Mouse (Mus musculus): ENCODE data around the gene Aipl1.

Aipl1 gene

DNA sequence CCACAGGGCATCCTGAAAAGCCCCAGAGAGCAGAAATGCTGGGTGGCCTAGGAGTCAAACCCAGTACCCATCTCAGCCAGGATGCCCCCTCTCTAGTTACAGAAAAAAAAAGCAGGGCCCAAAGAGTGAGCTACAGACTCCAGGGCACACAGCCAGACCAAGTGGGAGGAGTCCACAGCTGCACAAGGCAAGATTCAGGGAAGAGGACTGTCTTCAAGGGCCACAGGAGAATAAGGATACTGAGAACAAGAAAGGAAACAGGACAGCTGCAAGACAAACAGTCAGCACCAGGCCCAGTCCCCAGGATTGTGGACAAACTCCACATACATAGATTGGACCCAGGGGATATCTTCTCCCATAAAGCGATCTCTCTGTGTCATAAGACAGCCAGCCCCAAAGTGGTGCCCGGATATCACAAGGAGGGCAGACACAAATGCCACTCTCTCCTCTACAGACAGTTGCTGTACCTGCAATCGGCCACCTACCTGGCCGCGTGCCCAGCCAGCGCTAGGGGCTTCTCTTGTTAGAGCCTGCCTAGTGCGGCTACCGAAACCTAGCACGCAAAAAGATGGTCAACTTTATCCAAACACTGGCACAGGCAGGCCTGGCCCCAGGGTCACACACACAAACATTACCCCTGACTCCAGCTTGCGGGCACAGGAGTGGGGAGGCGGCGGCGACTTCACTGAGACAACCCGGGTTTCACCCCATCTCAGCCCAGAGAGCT, 13.0 kb upstream of the Aipl1 start:
- DNase-seq: no peak

DNA sequence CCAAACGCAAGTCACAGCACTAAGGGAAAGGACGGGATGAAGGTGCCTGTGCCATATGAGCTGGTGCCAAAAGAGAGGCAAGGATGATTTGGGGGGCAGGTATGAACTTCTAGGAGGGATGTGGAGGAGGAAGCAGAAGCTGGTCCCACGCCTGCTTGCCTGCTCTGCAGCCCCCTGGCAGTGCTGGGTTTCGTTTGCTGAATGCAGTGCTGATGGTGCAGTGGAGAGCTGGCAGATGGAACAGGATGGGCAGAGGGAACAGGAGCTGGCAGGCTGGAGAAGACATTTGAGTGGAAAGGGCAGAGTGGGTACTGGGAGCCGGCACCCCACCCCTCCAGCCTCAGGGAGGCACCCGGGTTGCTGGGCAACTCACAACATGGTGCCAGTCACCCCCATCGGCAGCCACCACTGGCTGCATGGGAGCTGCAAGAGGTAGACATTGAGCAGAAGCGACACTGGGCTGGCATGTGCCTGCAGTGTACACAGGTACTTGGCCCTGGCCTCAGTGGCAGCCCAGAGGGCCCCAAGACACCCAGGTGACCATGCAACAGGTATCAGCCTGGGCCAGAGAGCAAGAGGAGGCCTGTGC, 12.0 kb upstream of the Aipl1 start:
- no peak for DNase-seq

DNA sequence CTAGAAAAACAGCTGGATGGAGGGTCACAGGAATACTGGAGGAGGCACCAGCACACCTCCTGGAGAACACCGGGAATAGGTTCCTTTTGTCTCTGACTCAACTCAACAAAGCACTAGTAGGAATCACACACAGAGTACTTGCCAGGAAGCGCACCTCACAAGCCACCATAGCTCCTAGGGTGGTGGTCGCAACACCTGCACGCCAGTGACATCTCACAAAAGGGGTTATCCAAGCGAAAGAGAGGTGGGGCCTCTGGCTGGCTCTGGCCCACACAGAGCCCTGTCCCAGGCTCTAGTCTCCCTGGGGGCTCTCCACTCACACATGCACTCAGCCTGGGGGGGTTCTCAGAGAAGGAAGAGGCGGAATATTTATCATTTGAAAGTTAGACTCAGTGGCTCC, 11.4 kb upstream of the Aipl1 start:
- DNase-seq: no peak

DNA sequence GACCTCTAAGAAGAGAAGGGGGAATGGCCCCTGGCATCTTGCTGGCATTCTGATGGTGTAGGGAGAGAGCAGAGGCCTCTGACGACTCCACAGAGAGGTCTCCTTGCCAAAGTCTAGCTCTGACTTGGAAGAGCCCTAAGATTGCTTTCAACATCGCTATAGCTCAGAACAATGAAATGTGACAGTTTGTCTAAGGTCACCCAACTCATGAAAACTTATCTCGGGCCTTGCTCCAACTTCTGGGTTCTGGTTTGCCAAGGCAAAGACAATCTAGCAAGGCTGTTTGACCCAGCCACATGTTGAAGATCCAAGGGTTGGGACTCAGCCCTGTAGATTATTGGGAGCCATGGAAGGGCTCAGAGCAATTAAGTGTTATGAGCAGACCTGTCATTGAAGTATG, 6.9 kb upstream of the Aipl1 start:
- peak in 1 of 2 experiments; percentile 13 for DNase-seq

DNA sequence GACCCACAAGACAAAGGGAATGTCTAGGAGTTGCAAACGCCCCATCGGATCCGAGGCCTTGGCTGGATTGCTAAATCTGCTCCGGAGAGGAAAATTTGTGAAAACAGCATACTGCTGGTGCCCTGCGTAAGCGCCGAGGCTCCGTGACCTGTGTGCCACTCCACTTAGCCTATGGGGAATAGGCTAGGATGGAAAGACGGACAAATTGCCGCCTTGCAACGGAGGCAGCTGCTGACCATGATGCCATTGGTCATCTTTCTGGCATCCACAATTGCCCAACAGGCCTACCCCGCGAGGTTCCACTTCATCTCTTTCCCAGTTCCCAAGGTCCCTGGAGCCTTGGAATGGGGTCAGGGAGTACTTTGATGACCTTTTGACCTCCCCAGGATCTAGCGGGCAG, 5.3 kb upstream of the Aipl1 start:
- DNase-seq: no peak

DNA sequence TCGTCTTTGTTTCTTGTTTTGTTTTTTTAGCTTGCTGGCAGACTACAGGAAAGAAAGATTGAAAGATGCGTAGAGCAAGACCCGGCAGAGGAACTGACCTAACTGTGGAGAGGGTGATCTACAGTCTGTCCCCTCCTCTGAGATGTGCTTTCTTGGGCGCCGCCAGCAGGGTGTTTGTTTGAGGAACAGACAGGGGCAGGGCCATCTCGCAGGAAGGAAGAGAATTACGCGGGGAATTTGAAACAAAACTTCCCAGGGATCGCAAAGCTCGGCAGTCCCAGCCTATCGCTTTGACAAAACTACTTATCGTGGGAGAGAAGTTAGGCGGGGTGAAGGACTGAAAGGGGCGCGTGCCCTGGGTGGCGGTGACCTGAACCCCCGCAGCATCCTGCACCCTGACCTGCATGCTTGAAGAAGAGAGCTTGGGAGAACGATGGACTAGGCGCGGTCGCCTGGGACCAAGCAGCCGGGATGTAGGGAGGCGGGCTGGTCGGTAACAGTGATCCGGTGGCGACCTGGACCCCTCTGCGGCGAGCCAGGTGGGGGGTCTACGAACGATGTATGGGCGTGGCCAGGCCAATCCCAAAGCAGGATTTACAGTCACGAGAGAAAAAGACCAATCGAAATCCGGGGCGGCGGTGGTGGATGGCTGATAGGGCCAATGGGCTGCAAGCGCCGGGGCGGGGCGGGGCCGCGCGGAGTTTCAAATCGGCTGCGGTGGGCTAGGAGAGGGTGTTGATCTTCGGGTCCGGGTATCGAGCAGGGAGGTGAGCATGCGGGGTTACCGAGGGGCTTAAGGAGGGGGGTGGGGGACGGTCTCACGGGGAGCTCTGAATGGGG, 4.7 kb upstream of the Aipl1 start, which contains the start of gene Pimreg:
TSS of gene Pimreg (plus strand) at position 265 of the 840 bp plus-strand sequence.
- DNase-seq: peak; percentile 78 to 90

DNA sequence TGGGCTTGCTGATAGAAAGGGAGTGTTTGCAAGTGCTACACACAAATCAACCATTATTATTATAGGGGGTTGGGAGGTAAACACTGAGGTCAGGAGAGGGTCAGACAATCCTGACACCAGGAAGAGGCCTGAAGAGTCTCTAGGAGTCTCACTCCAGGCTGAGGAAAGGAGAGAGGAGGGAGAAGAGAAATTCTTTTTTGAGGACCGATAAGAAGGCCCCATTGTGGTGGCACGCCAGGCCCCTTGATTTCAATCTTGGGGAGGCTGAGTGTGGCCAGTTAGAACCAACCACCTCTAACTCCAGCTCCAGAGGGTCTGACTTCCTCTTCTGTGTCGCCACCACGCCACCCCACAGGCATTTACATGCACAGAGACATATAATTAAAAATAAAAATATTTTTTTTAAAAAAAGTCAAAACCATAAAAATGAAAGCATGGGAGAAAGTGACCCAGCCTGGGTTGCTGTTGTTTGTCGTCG, 4.0 kb upstream of the Aipl1 start:
- no peak for DNase-seq

DNA sequence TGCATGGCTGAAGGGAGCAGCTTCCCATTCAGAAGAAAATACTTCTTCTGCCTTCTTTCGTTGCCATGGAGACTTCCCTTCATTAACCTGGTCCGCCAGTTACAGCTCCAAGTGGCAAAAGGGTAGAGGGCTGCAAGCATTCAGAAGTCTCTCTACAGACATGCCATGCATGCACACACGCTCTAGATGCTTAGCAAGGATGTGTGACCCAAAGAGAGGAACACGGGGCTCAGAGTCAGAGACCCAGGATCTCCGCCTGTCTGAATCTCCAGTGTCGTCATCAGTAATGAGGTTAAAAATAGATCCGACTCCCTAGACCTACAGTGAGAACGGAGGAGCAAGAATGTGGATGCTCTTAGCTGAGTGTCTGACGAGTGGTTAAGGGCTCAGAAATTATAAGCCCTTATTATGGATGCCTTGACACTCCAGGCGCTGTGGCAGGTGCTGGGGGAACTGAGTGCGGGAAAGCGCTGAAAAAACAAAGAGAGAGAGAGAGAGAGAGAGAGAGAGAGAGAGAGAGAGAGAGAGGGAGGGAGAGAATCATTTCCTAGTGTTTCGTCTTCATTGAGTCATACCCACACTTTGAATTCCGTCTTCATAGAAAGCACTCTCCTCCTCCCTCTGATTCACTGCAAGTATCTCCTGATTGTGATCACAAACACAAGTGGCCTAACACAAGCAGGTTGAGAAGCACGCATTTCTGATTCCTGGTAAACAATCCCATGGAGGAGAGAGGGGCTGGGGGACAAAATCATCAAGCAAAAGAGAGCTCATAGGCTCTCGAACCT, 2.5 kb upstream of the Aipl1 start:
- no peak for DNase-seq

DNA sequence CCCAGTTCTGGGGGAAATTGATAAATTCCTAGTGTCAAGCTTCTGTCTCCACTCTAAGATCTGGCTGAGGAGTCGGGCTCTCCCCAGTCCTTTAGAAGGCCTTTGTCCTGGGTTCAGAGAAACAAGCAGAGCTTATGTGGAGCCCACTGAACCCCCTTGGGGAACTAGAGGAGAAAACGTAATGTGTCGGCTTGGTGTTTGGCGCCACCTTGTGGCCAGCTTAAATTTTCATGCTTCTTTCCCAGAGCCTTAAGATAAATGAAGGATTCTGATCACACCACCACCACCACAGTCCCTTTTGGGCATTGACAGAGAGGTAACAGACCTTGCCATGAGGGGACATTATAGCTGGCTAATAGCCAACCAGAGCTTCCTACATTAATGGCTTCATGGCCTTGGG, 687 bp upstream of the Aipl1 start:
- DNase-seq: peak; percentile 57 to 78

DNA sequence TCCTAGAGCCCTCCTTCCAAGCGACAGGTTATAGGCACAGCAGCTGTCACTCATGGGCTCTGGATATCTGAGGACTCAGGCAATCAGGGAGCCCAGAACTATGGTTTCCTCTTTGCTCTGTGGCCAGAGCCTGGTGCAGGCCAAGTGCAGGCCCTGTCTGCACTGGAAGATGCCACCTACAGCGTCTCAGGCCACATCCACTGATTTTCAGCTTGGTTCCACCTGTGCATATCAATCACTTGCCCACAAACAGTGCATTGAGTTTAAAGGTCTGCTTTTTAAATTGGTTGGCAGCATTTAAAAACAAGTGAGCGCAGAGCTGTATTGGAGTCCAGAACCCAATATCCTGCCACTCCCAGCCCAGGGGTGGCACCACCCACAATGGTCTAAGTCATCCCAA, 4.7 kb downstream of the Aipl1 start:
- no peak for DNase-seq

DNA sequence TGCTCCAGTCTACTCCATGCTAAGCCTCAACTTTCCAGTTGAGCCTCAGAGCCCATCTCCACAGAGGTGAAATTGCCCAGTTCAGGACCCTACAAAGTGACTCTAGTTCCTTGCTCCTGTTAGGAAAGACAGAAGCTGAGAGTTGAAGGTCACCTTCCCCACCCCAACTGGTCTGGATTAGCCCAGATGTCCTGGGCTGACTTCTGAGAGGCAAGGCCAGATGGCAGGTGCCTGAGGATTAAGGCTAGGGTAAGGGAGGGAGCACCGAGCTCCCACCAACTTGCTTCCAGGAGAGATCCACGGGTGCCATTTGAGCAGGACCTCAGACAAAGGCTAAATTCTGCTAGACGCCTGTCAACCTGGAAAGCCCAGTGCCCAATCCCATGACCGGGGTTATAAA, 5.2 kb downstream of the Aipl1 start:
- no peak for DNase-seq

DNA sequence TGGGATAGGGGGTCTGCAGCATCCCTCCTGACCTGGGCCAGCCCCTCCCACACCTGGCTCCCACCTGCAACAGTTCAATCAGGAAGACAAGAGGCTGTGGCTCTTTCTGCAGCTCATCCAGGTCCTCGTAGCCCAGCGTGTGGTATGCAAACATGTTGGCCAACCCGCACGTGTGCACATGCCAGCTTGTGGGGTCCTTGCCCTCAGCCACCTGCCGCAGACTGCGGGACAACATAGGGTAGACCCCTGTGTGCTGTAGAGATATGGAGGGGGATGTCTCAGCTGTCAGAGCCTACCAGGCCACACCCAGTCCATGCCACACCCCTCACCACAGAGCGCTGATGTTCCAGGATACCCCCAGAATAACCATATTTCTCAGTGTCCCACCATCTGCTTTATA, 6.0 kb downstream of the Aipl1 start:
- no peak for DNase-seq

DNA sequence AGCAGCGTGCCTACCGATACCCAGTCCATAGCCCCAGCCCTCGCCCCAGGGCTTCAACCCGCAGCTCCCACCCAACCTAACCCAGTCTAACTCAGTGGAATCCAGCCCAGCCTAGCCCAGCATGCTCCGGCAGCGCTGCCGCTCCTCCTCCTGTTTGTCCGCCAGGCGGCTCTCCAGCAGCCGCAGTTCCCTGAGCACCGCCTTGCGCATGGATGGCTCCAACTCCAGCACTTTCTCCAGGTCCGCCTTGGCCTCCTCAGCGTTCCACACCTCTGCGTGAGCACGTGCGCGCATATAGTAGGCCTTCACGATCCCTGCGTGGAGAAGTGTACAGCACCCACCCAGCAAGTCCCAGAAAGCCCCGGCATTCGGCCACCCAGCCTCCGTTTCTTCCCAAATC, 8.2 kb downstream of the Aipl1 start:
- peak in 1 of 2 experiments; percentile 40 for DNase-seq

DNA sequence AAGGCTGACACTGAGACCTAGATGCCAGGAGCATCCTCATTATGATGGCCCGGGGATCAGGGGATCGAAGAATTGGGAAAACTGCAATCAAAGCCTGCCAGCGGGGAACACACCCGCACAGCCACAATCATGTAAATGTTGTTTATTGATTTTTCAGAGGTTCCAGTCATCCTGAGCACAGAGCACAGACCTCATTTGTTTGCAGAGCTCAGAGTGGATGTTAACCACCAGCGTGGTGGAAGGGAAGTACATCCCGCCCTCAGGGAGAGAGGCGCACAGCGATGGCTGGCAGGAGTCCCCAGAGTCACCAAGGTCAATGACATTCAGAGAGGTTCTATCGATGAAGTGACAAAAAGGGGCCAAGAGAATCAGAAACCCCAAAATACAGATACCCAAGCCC, 9.5 kb downstream of the Aipl1 start:
- DNase-seq: no peak

DNA sequence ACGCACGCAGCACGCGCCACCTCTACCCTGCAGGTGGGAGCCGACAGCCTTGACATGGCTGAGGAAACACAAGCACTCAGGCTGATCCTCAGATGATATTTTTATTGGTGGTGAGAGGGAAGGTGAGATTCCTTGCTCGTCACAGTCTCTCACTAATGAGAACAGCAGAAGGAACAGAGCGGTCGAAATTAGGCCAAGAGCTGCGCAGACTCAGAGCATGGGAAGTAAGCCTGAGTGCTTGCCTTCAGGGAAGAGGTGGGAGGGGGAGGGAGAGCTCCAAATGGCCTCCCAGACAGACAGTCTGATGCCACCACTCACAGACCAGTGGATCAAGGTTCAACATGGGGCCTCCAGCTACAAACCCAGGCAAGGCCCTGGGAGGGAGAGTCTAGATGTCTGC, 10.8 kb downstream of the Aipl1 start:
- no peak for DNase-seq

DNA sequence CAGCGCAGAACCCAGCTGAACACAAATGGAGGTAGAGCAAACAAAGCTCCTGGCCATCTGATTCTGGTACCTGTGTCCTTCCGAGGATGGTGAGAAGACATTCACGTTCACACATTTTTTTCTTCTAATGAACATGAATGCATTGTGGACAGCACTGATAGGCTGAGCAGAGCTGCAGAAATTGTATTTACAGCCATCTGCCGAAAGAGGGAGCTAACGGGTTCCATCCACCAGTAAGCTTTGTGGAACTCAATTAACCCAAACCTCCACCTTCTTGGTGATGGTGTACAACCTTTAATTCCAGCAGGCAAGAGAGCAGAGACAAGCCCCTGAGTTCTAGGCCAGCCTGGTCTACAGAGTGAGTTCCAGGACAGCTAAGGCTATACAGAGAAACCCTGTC, 11.5 kb downstream of the Aipl1 start:
- peak in 1 of 2 experiments; percentile 7 for DNase-seq

DNA sequence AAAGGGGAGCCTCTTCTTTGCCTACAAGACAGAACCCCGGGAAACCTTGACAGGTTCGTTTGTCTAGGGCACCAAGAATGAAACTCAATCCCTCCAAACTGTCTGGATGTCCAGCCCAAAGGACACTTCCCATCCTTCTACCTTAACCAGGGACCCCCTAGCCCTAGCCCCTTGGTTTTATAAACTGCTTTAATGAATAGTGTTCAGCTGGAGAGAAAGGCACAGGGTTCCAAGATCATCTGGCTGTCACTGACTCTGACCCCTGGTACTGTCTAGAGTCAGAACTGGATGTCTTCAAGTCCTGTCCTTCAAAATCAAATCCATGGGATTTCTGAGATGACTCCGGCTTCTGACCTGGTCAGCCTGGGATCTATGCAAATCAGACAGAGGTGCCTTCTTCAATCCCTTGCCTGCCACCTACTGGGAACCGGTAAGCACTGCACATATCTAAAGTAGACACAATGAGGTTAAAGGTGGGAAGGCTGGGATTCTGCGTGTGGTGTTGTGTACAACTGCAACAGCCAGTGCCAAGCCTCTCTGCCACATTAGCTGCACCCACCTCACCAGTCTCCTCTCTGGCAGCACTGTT, 13.0 kb downstream of the Aipl1 start:
- peak; percentile 73 to 81 for DNase-seq

DNA sequence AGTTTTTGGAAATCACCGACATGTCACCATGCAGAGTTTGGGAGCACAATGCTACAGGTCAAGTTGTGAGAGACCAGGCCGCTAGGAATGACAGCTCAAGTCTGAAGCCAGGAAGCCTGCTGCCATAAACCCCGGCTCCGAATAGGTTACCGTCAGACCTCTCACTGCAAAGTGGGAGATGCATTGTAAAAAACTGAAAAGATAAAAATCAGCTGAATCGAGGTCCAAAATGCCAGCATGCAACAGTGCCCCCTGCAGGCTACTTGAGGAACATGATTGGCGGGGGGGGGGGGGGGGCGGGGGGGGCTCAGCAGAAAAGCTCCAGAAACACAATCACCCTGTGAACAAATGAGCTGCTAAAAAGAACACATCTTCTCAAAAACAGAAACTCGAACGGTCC, 13.7 kb downstream of the Aipl1 start:
- peak in 1 of 2 experiments; percentile 29 for DNase-seq

DNA sequence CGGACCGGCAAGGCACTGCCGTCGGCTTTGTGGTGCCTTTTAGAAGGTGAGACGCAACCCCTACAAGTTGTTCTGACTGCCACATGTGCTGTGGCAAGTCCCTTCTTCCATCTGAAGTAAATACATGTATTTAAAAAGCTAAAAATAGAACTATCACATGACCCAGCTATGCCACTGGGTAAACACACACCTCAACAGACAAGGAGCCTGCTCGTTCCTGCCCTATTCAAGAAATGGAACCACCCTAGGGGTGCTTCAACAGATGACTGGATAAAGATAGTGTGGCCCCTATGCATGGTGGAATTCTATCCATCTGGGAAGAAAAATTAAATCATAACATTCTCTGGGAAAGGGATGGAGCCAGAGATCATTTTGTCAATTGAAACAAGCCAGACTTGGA, 14.5 kb downstream of the Aipl1 start:
- DNase-seq: no peak

DNA sequence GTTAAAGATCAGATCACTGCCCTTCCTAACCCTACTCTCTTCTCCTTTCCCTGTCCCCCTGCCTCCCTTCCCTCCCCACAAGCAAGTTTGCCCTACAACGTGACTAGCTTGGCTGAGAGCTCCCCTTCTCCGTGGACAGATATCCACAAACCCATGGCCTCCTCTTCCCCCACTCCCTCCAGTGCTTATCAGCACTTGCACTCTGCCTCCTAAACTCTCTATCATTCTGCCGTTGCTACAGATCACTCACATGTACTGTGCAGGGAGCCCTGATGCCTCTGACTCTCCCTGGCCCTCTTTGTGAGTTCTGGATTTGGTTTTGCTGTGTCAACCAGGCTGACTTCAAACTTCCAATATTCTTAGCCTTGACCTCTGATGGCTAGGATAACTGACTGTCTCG, 16.3 kb downstream of the Aipl1 start:
- no peak for DNase-seq

DNA sequence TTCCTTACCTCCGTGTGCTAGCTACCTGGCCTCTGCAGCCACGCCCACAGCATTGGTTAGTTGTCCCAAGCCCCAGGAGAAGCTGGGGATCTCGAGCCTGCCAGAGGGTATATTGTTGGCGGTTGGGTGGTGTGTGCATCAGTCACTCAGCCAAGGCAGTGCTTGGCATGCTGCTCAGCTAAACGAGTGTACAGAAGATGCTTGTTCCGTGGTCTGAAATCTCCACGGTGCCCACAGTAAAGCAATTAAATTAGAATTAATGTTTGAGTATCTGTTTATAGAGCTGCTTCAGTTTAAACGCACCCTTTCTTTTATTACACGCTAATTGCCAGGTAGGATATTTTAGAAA, 20.1 kb downstream of the Aipl1 start:
- no peak for DNase-seq

DNA sequence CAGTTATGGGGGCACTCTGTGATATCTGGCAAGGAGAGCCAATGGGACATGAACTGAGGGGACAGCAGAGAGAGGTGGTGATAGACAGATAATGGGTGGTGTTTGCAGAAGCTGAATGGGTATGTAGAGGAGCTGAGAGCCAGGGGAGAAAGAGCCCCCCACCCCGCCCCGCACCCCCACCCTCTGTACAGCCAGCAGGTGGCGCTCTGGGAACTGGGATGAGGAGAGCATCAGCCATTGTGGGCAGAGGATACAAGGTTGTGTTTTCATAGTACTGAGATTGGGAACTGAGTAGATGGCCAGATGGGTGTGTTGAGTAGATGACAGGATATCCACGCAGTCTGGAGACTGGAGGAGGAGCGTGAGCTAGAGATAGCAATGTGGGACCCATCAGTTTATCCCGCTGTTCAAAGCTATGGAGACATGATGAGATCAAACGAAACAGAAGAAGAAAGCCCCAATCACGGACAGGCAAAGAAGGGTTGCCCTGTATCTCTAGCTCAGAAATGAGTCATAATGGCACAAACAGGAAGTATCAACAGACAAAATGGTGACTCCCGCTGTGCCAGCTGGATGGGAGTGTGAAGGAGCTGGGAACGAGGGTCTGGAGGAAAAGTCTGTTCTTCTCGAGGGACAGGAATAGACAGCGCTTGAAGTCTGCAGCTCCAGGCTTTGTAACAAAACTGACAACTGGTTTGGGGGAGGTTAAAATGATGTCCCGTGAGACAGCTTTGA, 20.6 kb downstream of the Aipl1 start:
- DNase-seq: no peak
